Mouse (Mus musculus) megakaryocyte, embryonic 14.5 days (primary cell): Measurements from ENCODE around the gene Spata13. TPM values are rescaled to one million over a fixed set of nuclear protein-coding genes. Genes with fewer than 3 reads are reported as not detected.

Experiments used
- H3K27me3 ChIP-seq: replicated peaks from 2 replicates; pipeline ENCODE3; 2012; ENCODE audit warnings: inconsistent platforms
- H3K36me3 ChIP-seq: replicated peaks from 2 replicates; pipeline ENCODE3; 2012; ENCODE audit warnings: low read length, inconsistent platforms, mixed read lengths
- H3K4me1 ChIP-seq: 2 replicates; pipeline ENCODE4 v1.6.1; 2012; ENCODE audit warnings: inconsistent platforms
- H3K4me3 ChIP-seq: replicated peaks from 2 replicates; pipeline ENCODE3; 2012; ENCODE audit warnings: moderate library complexity, mild to moderate bottlenecking, inconsistent platforms
- H3K9me3 ChIP-seq: 2 replicates; pipeline ENCODE4 v1.6.1; 2012; ENCODE audit warnings: inconsistent platforms
- FLI1 ChIP-seq: IDR thresholded peaks from 2 replicates; pipeline ENCODE4 v1.6.1; 2012; ENCODE audit warnings: low read length, inconsistent platforms, mixed read lengths
- GATA1 ChIP-seq: IDR thresholded peaks from 3 replicates; pipeline ENCODE4 v1.6.1; 2012; ENCODE audit warnings: mixed read lengths, low read length, inconsistent platforms, borderline replicate concordance
- polyA plus RNA-seq: library from polyadenylated mRNA; stranded (reverse); fragments of >175 nt; gene quantifications from 2 replicates; pipeline ENCODE4 v1.2.3, GENCODE M21; 2012; ENCODE audit warnings: low replicate concordance; ENCODE audit not compliant: insufficient read depth

The Spata13 gene
- polyA plus RNA-seq, 1 experiment, result 1.1 TPM

DNA sequence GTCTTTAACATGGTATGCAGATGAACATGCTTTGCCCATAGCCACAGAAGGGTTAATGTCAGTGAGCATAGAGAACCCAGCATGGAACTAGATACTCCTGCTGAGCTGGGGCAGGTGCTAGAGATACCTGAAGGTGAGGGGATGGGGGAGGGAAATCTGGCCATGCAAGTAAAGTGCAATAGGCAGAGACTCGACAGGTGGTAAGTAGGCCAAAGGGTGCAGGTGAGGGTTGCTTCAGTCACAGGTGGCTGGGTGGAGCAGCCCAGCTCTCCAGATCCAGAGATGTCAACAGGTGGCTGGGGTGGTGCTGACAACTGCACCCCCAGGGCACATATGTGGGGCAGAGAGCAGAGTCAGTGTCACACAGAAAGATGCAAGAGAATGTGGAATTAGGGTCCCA is 24.6 kb upstream of the Spata13 start:
- no peak overlapping the region for H3K4me3 ChIP-seq
- H3K9me3 ChIP-seq, result no peaks in the 10 kb centered on the region
- H3K27me3 ChIP-seq, result peaks cover 2% of the 10 kb centered on the region
- no peaks in the 10 kb centered on the region for H3K4me1 ChIP-seq
- TF ChIP-seq GATA1 (no peak), FLI1 (no peak)
- no peaks in the 10 kb centered on the region for H3K36me3 ChIP-seq

DNA sequence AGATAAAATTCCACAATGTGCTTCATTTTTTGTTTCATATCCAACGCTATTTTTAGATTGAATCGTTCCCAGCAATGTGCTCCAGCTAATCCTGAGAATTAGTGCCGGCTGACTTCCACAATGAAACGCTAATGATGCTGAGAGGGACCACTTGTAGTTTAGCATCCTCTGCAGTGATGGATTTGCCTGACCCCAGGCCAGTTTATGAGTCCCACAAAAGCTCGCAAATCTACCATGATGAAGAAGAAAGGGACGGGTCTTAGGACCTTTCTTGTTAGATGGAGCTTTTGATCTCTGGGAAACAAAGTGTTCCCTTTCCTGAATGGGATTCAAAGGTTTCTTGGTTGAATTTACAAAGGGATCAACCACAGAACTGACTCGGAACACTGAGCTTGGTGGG is 21.1 kb upstream of the Spata13 start:
- H3K4me1 ChIP-seq, result no peaks in the 10 kb centered on the region
- peaks cover 3% of the 10 kb centered on the region for H3K27me3 ChIP-seq
- no peak for TF ChIP-seq FLI1
- TF ChIP-seq GATA1, result no peak
- no peaks in the 10 kb centered on the region for H3K9me3 ChIP-seq
- H3K4me3 ChIP-seq, result no peak overlapping the region
- no peaks in the 10 kb centered on the region for H3K36me3 ChIP-seq

DNA sequence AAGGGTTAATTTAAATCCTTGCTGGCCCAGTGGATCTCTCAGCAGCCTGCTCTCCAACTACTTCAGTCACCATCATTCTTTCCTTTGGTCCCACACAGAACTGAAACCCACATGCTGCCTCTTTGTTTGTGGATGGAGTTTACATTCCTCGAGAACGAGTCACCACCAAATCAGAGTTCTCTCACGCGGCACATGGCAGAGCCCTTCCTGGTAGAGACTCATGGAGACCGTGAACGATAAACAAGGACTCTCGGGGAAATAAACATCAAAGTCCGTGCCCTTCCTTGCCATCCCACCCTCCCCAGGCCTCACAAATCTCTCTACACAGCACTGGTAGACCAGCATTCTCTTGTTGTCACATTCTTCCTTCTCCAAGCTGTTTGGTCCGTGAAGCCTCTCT is 12.7 kb upstream of the Spata13 start:
- Histone ChIP-seq H3K4me3 (no peak overlapping the region), H3K4me1 (no peaks in the 10 kb centered on the region), H3K27me3 (peaks cover 10% of the 10 kb centered on the region), H3K9me3 (peaks cover 23% of the 10 kb centered on the region), H3K36me3 (no peaks in the 10 kb centered on the region)
- TF ChIP-seq FLI1, result no peak
- TF ChIP-seq GATA1, result no peak

DNA sequence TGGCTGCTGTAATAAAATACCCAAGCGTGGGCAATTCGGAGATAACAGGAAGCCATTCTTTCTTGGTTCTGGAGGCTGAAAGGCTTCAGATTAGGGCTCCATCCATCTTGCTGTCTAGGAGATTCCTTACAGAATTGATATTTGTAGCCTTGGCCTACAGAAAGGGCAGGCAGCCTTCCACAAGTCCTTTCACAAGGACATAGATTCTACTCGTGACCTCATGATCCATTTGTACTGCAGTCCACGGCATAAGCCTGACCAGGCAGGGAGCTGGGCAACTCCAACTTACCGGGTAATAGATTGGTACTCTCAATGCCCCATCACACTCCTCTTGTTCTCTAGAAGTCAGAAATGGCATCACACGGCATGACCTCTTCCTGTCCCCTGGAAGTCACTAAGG is 8.3 kb upstream of the Spata13 start:
- no peaks in the 10 kb centered on the region for H3K4me1 ChIP-seq
- TF ChIP-seq FLI1 (no peak), GATA1 (no peak)
- H3K27me3 ChIP-seq, result peaks cover 19% of the 10 kb centered on the region
- no peak overlapping the region for H3K4me3 ChIP-seq
- no peaks in the 10 kb centered on the region for H3K36me3 ChIP-seq
- peaks cover 23% of the 10 kb centered on the region for H3K9me3 ChIP-seq

DNA sequence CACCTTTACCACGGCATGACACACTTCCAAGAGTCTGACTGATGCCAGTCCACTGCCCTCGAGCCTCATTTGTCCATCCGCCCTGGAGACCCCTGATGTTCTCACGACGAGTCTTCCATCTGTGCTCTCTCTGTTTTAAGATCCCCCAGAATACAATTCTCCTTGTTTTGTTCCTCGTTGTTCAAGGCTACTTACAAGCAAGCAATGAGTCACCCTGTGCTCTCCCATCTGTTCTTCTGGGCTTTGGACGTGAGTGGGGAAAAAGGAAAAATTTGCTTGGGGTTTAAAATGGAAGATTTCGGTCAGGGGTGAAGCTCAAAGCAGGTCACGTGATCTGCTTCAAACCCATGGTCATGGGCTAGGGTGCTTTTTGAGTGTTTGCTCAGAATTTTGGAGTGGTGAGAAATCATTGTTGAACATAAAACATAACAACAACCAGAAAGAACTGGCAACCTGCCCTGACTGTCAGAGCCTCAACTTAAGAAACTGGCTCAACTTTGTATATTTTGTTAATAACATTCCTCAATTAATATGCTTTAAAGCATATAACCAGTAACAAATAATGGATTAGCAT is 3.8 kb upstream of the Spata13 start:
- Histone ChIP-seq H3K27me3 (peaks cover 57% of the 10 kb centered on the region), H3K4me1 (peaks cover 12% of the 10 kb centered on the region), H3K4me3 (no peak overlapping the region), H3K9me3 (peaks cover 2% of the 10 kb centered on the region; the same call in 1 of the 2 replicates), H3K36me3 (no peaks in the 10 kb centered on the region)
- TF ChIP-seq GATA1 (no peak), FLI1 (no peak)

DNA sequence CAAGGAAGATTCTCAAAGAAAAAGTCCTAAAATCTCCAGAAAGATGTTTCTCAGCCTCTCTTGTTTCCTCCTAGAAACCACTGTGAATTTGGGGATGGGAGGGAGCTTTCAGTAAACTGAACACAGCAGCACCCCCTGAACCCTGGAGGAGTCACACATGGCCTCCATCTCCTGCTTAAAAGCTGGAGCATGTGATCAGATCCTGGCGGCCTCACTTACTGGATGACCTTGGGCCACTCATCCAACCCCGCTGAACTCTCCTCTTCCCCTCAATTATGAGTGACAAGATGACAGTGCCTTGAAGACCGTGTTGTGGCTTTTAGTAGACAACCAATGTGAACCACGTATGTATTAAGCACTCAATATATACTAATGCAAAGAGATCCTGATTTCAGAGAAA is 2.8 kb upstream of the Spata13 start:
- TF ChIP-seq GATA1 (no peak), FLI1 (no peak)
- Histone ChIP-seq H3K9me3 (no peaks in the 10 kb centered on the region), H3K36me3 (no peaks in the 10 kb centered on the region), H3K4me3 (no peak overlapping the region), H3K4me1 (peaks cover 22% of the 10 kb centered on the region), H3K27me3 (peaks cover 60% of the 10 kb centered on the region)

DNA sequence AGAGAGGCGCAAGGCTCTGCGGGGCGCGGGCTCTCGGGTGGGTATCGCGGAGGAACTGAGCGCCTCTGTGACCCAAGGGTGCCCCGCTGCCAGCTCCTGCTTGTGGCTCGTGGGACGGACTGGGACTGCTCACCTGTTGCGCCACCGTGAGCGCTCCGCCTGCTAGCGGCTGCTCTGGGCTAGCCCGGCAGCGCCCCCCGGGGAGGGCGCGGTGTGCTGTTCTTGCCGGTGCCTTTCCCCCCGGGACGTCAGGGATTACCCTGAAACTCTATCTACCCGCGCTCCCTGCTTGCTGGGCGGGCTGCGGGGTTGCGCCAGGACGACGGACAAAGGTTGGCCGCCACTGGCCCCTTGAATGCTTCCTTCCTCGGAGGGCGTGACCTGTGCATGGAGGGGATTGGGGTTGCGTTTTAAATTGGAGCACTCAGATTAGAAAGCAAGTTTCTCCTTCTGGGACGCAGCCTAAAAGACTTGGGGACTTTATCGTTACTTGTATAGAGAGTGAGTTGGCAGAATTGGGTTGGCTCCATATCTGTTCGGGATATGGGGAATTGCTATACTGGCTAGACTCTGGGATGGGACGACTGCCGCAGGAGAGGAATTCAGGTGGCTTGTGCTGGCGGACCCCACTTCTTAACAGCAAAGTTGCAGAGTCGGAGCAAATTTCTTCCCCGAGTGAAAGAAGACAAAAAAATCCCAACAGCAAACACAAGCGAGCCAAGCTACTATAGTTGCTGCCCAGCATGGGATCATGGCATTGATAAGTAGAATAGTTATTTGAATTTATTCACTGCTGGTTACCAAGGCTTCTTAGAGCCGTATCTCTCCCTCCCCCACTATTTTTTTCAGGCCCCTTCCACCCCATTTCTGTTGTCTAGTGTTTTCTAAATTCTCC is 1.3 kb downstream of the Spata13 start:
- no peaks in the 10 kb centered on the region for H3K9me3 ChIP-seq
- H3K27me3 ChIP-seq, result peaks cover 82% of the 10 kb centered on the region
- no peaks in the 10 kb centered on the region for H3K36me3 ChIP-seq
- peak overlapping the region; percentile 91 for H3K4me3 ChIP-seq
- TF ChIP-seq FLI1 (no peak), GATA1 (no peak)
- H3K4me1 ChIP-seq, result peaks cover 29% of the 10 kb centered on the region

DNA sequence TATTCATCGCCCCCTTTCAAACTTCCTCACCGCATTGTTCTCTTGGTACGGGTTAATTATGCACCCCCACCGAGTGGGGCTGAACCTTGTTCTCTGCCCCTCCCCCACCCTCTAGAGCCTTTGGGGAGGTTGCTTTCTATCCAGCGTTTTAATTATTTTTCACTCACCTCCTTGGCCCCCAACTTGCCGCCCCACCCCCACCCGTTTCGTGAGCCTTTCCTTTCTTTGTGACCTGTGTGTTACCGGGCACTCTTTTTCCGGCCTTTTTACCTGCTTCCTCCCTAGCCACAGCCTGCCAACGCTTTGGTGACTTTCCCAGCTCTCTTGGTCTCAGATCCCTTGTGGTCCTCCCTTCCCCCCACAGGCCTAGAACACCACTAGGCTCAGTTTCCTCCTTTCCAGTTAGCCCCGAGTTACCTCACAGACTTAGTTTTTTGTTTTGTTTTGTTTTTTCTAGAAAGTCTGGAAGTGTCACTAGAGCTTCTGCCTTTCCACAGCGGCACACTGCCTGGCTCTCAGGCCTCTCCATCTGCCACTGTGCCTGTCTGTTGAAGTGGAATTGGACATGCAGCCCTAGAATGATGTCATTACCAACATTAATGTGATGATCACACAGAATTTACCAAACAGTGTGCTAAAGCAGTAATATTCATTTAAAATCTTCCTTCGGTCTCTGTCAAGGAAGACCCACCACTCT is 2.3 kb downstream of the Spata13 start:
- Histone ChIP-seq H3K36me3 (no peaks in the 10 kb centered on the region), H3K27me3 (peaks cover 79% of the 10 kb centered on the region), H3K9me3 (no peaks in the 10 kb centered on the region), H3K4me1 (peaks cover 29% of the 10 kb centered on the region), H3K4me3 (no peak overlapping the region)
- TF ChIP-seq GATA1 (no peak), FLI1 (no peak)

DNA sequence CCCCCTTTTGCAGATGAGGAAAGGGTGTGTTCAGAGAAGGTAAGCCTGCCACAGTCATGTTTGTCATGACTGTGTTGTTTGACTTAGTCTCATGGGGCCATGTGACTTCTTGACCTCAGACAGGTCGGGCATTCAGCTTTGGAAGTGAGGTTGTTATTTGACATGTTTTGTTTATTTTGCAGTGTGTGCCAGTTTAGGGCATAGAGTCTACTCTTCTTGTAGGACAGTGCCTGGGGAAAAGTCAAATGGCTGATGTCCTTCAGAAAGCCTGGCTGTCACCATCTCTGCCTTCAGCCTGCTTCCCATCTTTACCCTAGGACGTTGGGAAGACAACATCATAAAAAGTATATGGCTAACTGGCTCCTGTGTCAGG is 2.8 kb downstream of the Spata13 start:
- peaks cover 29% of the 10 kb centered on the region for H3K4me1 ChIP-seq
- H3K4me3 ChIP-seq, result no peak overlapping the region
- no peaks in the 10 kb centered on the region for H3K9me3 ChIP-seq
- H3K36me3 ChIP-seq, result no peaks in the 10 kb centered on the region
- no peak for TF ChIP-seq FLI1
- no peak for TF ChIP-seq GATA1
- H3K27me3 ChIP-seq, result peaks cover 74% of the 10 kb centered on the region

DNA sequence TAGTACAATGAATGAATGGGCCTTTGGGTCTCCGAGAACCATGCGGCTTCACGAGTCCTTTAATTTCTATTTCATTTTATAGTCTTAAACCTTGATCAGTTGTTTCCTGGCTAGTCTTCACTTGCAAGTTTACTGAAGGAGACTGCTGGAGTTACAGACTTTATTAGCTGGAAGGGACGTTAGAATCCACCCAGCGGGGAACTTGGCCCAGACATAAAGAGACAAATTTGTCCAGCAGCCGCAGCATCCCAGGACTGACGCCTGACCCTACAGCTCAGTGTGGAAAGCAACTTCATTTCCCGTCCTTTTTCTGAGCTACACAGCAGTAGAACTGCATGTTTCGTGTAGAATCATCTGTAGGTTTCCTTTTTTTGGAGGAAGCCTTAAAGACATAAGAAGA is 3.2 kb downstream of the Spata13 start:
- Histone ChIP-seq H3K27me3 (peaks cover 70% of the 10 kb centered on the region), H3K9me3 (no peaks in the 10 kb centered on the region), H3K4me1 (peaks cover 29% of the 10 kb centered on the region), H3K36me3 (no peaks in the 10 kb centered on the region), H3K4me3 (no peak overlapping the region)
- TF ChIP-seq FLI1 (no peak), GATA1 (no peak)
